Mouse (Mus musculus) pancreas, adult 10 weeks (tissue): ENCODE data around the gene Dynlt1f. TPM values are rescaled to one million over a fixed set of nuclear protein-coding genes. Genes with fewer than 3 reads are reported as not detected.

ENCODE experiments used
- polyA plus RNA-seq: library from polyadenylated mRNA; stranded (reverse); fragments of 350-450 nt; fragmentation: Illumina TruSeq; extraction: RNeasy Lipid Tissue Mini Kit (QIAGEN cat#74804); gene quantifications from one replicate; pipeline ENCODE4 v1.2.3, GENCODE M21; 2015; ENCODE audit warnings: low read depth, low replicate concordance; ENCODE audit not compliant: insufficient read depth

Dynlt1f gene
- 14.3 TPM for polyA plus RNA-seq

GRCm38 (mm10) chr17:6655567-6656281 lies at the start of gene Dynlt1f:
Gene Dynlt1f, minus strand, starts transcription at chr17:6655900.

DNA sequence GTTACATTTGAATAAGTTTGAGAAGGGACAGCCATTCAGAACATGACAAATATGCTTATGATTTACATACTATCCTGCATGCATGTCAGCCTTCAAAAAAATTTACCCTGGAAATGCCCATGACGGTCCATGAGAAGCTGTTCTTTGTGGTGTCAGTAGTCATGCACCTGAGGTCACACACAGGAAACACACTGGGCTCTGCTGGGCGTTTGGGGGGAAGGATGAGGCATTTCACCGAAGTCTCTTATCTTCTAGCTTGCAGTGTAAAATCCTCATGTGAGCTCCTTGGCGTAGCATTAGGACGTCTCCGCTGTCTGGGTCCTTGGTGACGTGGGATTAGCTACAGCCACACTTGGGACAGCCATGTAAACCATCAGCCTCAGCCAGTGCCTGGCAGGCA lies 3.1 kb upstream of the Dynlt1f start, which contains the start of gene Sytl3:
Gene Sytl3 (plus strand): TSS at position 293 of the 400 bp plus-strand sequence.

DNA sequence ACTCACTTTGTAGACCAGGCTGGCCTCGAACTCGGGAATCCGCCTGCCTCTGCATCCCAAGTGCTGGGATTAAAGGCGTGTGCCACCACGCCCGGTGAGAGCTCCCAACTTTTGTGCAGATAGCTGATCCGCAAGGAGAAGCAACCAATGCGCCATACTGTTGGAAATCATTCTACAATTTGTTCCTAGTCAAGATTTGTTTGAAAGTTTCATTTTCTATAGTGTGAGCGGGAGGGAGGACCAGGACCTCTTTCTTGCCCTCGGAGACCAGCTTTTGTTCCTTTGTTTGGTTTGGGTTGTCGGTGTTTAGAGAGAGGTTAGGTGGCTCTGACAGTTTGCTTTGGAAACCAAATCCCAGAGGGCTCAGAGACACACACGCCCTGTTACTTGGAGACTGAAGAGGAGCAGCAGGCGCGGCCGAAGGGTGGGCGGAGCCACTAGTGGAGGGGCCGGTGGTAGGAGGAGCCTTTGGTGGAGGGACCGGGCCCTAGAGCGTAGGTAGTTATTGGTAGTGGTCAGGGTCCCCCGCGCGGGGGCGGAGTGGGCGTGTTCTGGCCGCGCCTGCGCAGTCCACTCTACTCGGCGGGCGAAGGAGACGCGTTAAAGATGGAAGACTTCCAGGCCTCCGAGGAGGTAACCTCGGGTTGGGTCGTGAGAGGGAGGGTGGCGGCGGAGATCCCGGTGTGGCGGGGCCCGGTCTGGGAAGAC lies 54.3 kb downstream of the Dynlt1f start, which contains the start of gene Dynlt1c:
Gene Dynlt1c (plus strand): TSS at position 468 of the 708 bp plus-strand sequence.

Other genes with a start within 250 kb of the Dynlt1f start
- 22.7 TPM for gene Dynlt1b, start 225.8 kb downstream of the Dynlt1f start, polyA plus RNA-seq
- 5.9 TPM for gene Dynlt1c, start 54.2 kb downstream of the Dynlt1f start, polyA plus RNA-seq
- not detected for gene Sytl3, start 3.2 kb upstream of the Dynlt1f start, polyA plus RNA-seq
- 13.5 TPM for gene Ezr, start 126.9 kb upstream of the Dynlt1f start, polyA plus RNA-seq